Mouse (Mus musculus): ENCODE measurements at regions not wholly inside any gene's neighbourhood (a gene's known extent, or its start where the extent isn't known, plus 50 kb on each side); places are given as distances from the start of the nearest gene placed in this dataset.

- Histone ChIP-seq H3K4me1 (ENCODE audit: control insufficient read depth in 2 of 2, insufficient read depth in 2 of 2, low read length in 2 of 2, poor library complexity in 1 of 2) (peaks cover 4 to 6% of the 10 kb centered on the region in 2 experiments; a peak in 2 of 4 replicates), H3K9me3 (ENCODE audit: control insufficient read depth, insufficient read depth, low read depth, low read length) (no peaks in the 10 kb centered on the region), H3K36me3 (ENCODE audit: control insufficient read depth, insufficient read depth, low read length, poor library complexity, severe bottlenecking) (no peaks in the 10 kb centered on the region), H3K27ac (ENCODE audit: insufficient read depth, low read depth, low read length, poor library complexity, severe bottlenecking) (no peak overlapping the region), H3K4me3 (ENCODE audit: insufficient read depth in 1 of 2, low read depth in 1 of 2, low read length in 2 of 2, poor library complexity in 1 of 2, severe bottlenecking in 1 of 2) (no peak overlapping the region), H3K9ac (ENCODE audit: insufficient read depth, low read depth, low read length, poor library complexity, severe bottlenecking) (no peak overlapping the region)
- TF ChIP-seq ZC3H11A (IDR thresholded peaks at IDR 0.05; ENCODE audit: borderline replicate concordance, low read depth, low read length) (no peak), CHD2 (IDR thresholded peaks at IDR 0.05; ENCODE audit: low read depth, low read length) (no peak), HCFC1 (IDR thresholded peaks at IDR 0.05; ENCODE audit: borderline replicate concordance, insufficient read depth, low read length) (no peak), ZNF384 (IDR thresholded peaks at IDR 0.05; ENCODE audit: low read depth, low read length) (no peak)
- no peak for DNase-seq (ENCODE audit: low read depth, low spot score)
- in situ Hi-C loops (cut with MboI; ENCODE audit: low sequenced_read_pairs in 2 of 2, unreplicated experiment in 2 of 2): no loop called here
Measured at GRCm38 (mm10) chr2:77333394-77334079, 53.1 kb upstream of the Sestd1 start.

All from ES-E14 (cell line).